Mouse (Mus musculus) kidney, postnatal 14 days (tissue): ENCODE data around the gene Pnrc1.
"Not testable (repeated sequence)": the region's sequence is repeated elsewhere in the genome, so short reads cannot be mapped to it uniquely, and the experiment has no call there.

Experiments used
- DNase-seq: peaks from one replicate; pipeline ENCODE4 v3.0.0; 2022; ENCODE audit warnings: mixed read lengths

Gene Pnrc1

DNA sequence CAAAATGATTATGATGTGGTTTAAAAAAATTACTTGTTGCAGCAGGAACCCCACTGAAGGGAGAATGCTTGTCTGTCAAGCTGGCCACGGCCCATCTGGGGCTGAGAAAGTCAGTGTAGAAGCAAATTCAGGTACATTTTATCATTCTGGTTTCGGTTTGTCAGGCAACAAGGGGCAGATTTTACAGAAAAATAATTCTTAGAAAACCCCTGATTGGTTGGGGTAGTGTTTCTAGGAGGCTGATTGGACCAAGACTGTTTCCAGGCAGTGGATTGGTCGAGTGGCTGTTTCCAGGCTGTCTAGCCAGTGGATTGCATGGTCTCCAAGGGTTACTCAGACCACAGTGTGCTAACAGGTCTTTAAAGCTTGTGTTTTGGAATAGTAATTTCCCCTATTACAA lies at the start of gene Pnrc1:
Gene Pnrc1, minus strand, starts transcription at position 162 of the 400 bp plus-strand sequence.
- peak; percentile 58 for DNase-seq

DNA sequence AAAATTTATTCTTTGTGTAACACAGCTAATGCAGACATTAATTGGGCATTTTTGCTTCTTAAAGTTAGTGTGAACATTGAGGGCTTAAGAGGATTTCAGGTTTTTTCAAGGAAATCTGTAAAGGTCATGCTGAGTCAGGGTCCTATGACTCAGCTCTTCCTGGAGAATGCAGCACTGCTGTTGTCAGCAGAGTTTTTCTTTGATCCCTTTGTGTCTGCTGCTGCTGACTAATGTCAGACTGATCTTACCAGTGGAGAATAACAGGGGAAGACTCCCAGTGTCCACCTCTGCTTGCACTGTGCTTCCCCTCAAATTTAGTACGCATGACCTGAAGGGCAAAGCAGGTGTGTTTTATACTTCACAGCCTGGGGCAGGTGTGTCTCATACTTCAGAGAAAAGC lies 48.0 kb upstream of the Pnrc1 start:
- DNase-seq = no peak

- DNase-seq = no peak
These were observed 43.0 kb upstream of the Pnrc1 start for GRCm38 (mm10) chr4:33332956-33333455.

DNA sequence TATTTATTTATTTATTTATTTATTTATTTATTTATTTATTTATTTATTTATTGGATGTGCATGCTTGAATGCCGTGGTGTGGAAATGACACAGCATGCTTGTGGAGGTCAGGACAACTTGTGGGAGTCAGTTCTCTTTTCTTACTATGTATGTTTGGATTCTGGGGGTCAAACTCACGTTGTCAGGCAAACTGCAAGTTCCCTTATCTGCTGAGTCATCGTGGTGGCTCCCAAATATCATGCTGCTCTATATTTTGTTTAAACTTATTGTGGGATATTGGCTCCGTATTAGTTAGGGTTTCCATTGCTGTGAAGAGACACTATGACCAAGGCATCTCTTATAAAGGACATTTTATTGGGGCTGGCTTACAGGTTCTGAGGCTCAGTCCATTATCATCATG lies 41.2 kb upstream of the Pnrc1 start:
- DNase-seq = no peak

DNA sequence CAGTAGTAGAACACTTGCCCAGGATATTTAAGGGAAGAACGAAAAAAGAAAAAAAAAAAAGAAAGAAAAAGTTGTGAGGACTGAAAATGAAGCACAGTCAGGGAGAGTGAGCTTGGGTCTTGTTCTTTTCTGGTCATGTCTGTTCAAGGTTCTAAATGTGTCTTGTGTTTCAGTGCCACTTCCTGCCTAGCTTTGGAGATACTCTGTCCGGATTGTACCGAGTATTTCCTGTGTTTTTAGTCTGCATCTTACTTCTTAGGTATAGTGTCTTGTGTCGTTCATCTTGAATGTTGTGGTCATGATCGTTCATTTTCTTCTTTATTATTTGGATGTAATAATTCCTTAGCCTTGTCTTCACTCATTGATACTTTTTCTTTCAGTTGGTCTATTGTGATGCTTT lies 25.9 kb upstream of the Pnrc1 start:
- DNase-seq = no peak

DNA sequence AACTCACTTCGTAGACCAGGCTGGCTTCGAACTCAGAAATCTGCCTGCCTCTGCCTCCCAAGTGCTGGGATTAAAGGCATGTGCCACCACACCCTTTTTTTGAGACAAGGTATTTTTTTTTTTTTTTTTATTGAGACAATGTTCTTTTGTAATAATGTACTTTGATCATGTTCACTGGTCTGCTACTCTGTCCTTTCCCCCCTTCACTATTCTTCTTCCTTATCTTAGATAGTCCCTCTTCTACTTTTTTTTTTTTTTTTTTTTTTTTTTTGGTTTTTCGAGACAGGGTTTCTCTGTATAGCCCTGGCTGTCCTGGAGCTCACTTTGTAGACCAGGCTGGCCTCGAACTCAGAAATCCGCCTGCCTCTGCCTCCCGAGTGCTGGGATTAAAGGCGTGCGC lies 24.2 kb upstream of the Pnrc1 start:
- not testable (repeated sequence) for DNase-seq

DNA sequence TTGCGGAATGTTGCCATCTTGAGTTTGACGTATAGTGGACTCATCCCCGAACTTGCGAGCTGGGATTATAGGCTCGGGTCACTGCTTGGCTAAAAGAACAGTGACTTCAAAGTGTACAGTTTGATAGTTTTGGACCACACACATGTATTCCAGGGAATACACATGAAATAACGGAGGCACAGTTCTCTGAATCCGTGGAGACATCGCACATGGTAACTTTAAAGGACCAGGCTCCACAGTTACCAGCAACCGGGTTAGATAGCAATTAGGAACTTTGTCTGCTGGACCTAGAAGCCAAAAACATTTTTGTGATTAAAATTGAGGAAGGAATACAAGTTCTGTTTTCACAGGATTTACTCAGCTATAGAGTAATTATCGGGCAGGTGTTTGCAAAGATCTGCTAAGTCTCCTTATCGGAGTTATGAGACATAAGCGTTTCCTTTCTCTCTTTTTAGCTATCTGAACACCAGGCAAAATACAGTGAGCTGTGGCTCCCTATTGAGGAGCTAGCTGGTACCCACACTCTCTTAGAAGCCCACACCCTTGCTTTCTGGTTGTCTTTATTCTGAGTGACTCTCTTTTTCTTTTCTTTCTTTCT lies 21.0 kb upstream of the Pnrc1 start:
- no peak for DNase-seq

GRCm38 (mm10) chr4:33309764-33310757 lies 20.1 kb upstream of the Pnrc1 start, which contains the start of gene Rngtt:
Rngtt (plus strand) TSS chr4:33310311.
- DNase-seq = peak; percentile 98

GRCm38 (mm10) chr4:33307146-33307545 lies 17.2 kb upstream of the Pnrc1 start:
- no peak for DNase-seq

DNA sequence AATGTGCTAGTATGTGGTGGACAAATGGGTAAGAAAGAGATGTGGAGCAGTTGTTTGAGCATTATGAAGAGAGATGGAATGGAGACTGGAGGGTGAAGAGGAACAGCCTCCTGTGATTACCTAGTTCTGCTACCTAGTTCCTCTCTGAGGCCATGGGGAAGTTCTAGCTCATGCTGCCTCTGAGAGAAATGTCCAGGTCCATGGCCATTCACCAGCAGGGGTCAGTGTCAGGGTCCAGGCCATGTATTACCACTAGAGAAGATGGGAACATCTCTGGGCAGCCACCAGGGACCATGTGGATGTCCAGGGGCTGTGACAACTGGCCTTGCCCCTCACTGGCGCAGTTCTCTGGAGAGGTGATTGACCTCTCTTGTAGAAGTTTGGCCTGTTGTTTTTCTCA lies 13.1 kb upstream of the Pnrc1 start:
- DNase-seq = no peak

DNA sequence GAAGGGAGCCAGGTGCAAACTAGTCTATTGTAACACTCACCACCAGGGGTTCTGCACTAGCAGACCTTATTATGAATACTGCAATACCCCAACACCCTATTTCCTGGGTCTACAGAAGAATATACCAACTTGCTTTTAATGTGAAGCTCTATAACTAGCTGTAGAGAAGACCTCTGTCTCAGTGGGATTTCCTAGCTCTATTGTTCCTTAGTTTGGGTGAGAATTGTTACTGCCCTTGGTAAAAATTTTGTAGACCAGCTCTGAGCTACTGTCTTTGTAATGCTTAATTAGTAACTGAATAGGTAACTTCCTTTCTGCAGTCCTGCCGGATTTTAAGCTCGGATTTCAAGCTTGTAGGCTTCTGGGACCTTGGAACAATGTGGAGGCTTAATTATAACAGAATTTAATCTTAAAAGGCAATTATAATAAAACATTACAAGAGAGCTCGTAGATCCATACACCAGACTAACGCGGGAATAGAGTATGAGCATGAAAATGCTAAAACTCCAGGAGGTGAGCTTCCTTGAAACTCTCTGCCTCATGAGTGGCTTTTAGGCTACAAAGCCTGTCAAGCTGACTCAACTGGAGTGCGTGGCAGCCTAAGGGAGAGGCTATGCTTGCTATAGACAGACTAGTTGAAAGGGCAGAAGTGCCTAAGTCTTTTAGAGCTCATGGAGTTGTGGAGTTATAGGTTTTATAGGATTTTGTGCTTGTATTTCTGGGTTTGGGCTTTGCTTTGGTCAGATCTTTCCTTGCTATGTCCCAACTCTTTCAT lies 11.1 kb upstream of the Pnrc1 start:
- not testable (repeated sequence) for DNase-seq

DNA sequence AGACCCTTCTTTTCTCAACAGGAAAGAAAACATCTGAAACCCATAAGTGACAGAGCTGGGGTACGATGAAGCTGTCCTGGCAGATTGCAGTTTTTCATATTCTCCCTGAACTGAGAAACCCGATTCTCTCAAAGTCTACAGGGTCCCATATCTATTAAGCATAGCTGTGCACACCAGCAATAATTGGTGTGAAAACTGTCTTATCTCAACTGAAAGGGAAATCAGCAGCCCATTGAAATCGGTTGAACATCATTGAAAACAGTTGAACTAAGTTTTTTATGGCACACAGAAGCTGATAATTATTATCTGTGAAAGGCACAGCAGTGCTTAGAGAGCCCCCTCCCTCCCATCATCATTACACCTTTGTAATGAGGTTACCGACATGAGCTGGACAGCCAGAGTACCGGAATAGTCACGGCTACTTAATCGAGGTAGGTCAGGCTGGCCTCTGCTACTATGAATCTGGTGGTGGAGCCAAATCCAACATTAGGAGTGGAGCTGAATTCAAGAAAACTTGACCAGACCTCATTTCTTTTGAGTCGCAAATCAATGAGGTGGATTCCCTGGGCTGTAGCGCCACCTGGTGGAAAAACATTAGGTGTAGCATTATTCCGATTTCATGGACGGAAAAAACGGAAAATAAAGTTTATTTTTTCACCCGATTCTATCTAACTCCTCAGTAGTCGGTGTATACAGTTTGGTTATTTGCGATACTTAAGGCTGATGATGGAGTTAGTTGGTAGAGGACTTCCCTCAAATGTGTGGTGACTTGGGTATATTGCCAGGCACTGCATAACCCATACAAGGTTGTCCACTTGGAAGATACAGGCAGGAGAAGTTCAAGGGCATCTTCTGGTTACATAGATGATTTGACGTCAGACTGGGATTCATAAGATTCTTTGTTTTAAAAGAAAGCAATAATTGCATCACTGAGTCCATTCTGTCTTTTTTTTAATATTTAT lies 2.7 kb upstream of the Pnrc1 start:
- peak; percentile 68 for DNase-seq

DNA sequence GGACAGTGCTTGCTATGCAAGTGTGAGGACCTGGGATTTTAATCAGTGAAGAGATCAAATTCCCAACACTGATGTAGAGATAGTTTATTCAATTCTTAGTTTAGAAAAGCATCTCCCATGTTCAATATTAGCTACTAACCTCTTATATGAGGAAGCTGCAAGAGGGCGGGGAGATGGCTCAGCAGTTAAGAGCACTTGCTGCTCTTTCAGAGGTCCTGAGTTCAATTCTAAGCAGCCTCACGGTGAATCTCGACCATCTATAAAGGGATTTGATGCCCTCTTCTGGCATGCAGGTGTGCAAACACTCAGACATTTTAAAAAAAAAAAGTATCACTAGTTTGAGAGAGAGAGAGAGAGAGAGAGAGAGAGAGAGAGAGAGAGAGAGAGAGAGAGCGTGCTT lies 915 bp upstream of the Pnrc1 start:
- DNase-seq = no peak

DNA sequence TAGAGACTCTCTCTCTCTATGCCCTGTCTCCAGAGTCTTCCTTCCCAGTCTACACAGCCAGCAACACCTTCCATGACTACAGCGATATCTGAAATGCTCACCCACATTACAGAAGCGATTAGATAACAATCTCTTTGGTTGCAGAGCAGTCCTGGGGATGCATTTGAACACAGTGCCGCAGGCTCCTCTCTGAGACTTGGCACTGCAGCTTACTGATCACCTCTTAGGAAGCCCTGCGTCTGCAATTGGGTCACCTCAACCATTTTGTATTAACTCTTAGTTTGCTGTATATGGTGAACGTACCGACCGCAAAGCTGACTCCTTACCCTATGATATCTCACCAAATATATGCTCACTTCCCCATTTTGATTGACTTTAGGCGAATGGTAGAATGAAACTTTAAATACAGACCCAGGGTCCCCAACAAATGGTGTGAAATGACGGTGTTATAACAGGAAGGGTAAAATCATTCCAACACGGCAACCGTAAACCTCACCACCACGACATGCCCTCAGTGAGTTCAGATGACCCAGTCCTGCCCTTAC lies 785 bp downstream of the Pnrc1 start:
- no peak for DNase-seq

DNA sequence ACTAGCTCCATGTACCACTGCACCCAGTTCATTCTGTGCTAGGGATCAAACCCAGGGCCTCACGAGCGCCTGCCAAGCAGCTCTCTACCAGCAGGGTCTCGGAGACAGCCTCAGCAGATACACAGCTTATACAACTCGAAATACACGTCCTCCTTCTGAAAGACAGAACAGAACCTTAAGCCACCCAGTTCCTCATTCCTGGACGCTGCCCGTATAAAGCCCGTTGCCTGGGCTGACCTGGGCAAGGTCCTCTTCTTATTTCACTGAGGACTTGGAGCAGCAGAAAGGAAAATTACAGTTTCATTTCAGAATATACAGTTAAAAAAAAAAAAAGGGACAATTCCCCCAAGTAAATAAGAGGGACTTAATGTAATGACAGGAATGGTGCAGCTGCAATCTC lies 4.5 kb downstream of the Pnrc1 start:
- DNase-seq = peak; percentile 40

DNA sequence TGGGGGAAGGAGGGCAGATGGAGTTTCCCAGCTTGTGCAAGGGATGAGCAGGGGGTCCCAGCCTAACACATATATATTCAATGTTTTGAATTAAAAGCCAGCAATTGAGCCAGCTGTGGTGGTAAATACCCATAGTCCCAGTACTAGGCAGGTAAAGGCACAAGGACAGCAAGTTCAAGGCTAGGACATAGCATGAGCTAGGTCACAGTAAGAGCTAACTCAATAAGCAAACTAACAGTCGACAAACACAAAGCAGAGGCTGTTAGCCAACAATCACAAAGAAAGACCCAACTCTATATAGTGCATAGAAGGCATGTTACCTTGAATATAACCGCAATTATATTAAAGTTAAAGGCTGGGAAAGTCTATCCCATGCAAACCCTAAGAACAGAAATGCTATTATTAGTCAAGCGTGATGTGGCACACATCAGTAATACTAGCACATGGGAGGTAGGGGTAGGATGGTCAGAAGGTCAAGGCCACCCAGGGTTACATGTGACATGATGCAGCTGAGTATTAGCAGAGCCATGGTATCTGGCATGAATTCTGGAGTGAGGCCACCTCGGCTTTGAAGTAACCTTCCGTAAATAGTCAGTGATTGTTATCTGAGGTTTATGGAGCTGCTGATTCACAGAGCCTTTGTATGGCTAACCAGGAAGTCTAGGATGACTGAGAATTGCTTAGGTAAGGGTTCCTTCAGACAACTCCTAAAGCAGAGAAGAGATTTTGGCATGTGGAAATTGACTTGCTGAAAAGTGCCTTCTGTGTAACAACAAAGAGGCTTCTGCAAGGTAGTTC lies 5.7 kb downstream of the Pnrc1 start:
- no peak for DNase-seq

- peak; percentile 31 for DNase-seq
These were observed 7.9 kb downstream of the Pnrc1 start for GRCm38 (mm10) chr4:33281891-33282685.

GRCm38 (mm10) chr4:33273437-33273836 lies 16.5 kb downstream of the Pnrc1 start:
- DNase-seq = no peak

GRCm38 (mm10) chr4:33270386-33271314 lies 19.3 kb downstream of the Pnrc1 start:
- DNase-seq = no peak
